Mouse (Mus musculus) lung, postnatal 10 days (tissue): ENCODE data around the gene Morn4.
"Not testable (repeated sequence)": the region's sequence is repeated elsewhere in the genome, so short reads cannot be mapped to it uniquely, and the experiment has no call there.

ENCODE experiments used
- DNase-seq: peaks from one replicate; pipeline ENCODE4 v3.0.0; 2021

The Morn4 gene

GRCm38 (mm10) chr19:42081613-42082012 lies 4.5 kb downstream of the Morn4 start:
- DNase-seq, result not testable (repeated sequence)

- no peak for DNase-seq
These were observed 5.7 kb downstream of the Morn4 start for GRCm38 (mm10) chr19:42080469-42080868.

GRCm38 (mm10) chr19:42079950-42080349 lies 6.2 kb downstream of the Morn4 start:
- no peak for DNase-seq

GRCm38 (mm10) chr19:42079006-42079405 lies 7.2 kb downstream of the Morn4 start:
- no peak for DNase-seq

- DNase-seq, result no peak
These were observed 7.6 kb downstream of the Morn4 start for GRCm38 (mm10) chr19:42078566-42078965.

GRCm38 (mm10) chr19:42075992-42076391 lies 10.2 kb downstream of the Morn4 start:
- no peak for DNase-seq

- DNase-seq, result no peak
These were observed 11.1 kb downstream of the Morn4 start for GRCm38 (mm10) chr19:42075051-42075450.

- no peak for DNase-seq
These were observed 13.4 kb downstream of the Morn4 start for GRCm38 (mm10) chr19:42072802-42073201.

- no peak for DNase-seq
These were observed 14.1 kb downstream of the Morn4 start for GRCm38 (mm10) chr19:42071886-42072608.

- peak; percentile 56 for DNase-seq
These were observed 14.9 kb downstream of the Morn4 start for GRCm38 (mm10) chr19:42071221-42071620.

- peak; percentile 64 for DNase-seq
These were observed 17.0 kb downstream of the Morn4 start for GRCm38 (mm10) chr19:42069241-42069525.

- peak; percentile 65 for DNase-seq
These were observed 17.5 kb downstream of the Morn4 start for GRCm38 (mm10) chr19:42068441-42069240.

GRCm38 (mm10) chr19:42061443-42061842 lies 24.7 kb downstream of the Morn4 start:
- DNase-seq, result no peak

GRCm38 (mm10) chr19:42058426-42058825 lies 27.7 kb downstream of the Morn4 start:
- DNase-seq, result no peak

- DNase-seq, result no peak
These were observed 29.3 kb downstream of the Morn4 start for GRCm38 (mm10) chr19:42056719-42057409.

- DNase-seq, result no peak
These were observed 30.3 kb downstream of the Morn4 start for GRCm38 (mm10) chr19:42055881-42056280.

GRCm38 (mm10) chr19:42054255-42054654 lies 31.9 kb downstream of the Morn4 start:
- DNase-seq, result peak; percentile 64

- DNase-seq, result no peak
These were observed 34.2 kb downstream of the Morn4 start, which contains the start of gene 4933411K16Rik for GRCm38 (mm10) chr19:42051948-42052347. TSS of gene 4933411K16Rik (plus strand) at chr19:42052248.

GRCm38 (mm10) chr19:42051351-42051750 lies 34.8 kb downstream of the Morn4 start:
- no peak for DNase-seq

- DNase-seq, result no peak
These were observed 35.9 kb downstream of the Morn4 start for GRCm38 (mm10) chr19:42050251-42050650.

- peak; percentile 93 for DNase-seq
These were observed 40.7 kb downstream of the Morn4 start, which contains the start of gene Hoga1 for GRCm38 (mm10) chr19:42045269-42046102. TSS of gene Hoga1 (plus strand) at chr19:42045610.

GRCm38 (mm10) chr19:42043988-42044387 lies 42.2 kb downstream of the Morn4 start:
- no peak for DNase-seq

- DNase-seq, result no peak
These were observed 47.8 kb downstream of the Morn4 start for GRCm38 (mm10) chr19:42038310-42038709.
